11 mouse cellular contexts compared by ENCODE assay signal in genomic region chr11:101981850-101982249, GRCm38 (mm10). TPM values are rescaled to one million over a fixed set of nuclear protein-coding genes. Genes with fewer than 3 reads are reported as not detected.
DNase-seq lines count a peak whose midpoint lies in the region; ATAC-seq lines count a peak whose summit lies in the region.
"Had no signal": no experiment of that assay in that cellular context is flagged by ENCODE, and none has a peak within 500 bp of the region (broad histone marks: within the 10 kb centered on the region; RNA-seq: fewer than 3 reads in every experiment).

No protein-coding gene starts in this region.

- H3K27me3 ChIP-seq in heart, embryonic 16.5 days (ENCODE audit: control insufficient read depth, insufficient read depth, low read length): no peaks in the 10 kb centered on the region
- H3K27me3 ChIP-seq in hindbrain, embryonic 12.5 days: 0 out of 2 replicates have a peak, but pooled peaks cover 9% of the 10 kb centered on the region

- H3K4me2 ChIP-seq in heart, embryonic 16.5 days (ENCODE audit: low read depth, low read length): peak overlapping the region; percentile 94
- no peak overlapping the region for H3K4me2 ChIP-seq in hindbrain, embryonic 12.5 days (replicated peaks)
- H3K4me2 ChIP-seq: limb, embryonic 15.5 days; neural tube, embryonic 13.5 days had no signal

- ATAC-seq in heart, embryonic 16.5 days (replicated peaks; ENCODE audit: extremely low read depth, insufficient read depth, low FRiP score): no peak
- ATAC-seq in hindbrain, embryonic 12.5 days (ENCODE audit: low FRiP score): no peak

- H3K27ac ChIP-seq in brown adipose tissue, adult 24 weeks (replicated peaks; ENCODE audit: low read depth, low read length): peak overlapping the region; percentile 94
- no peak overlapping the region; the same call in 1 of the 2 replicates for H3K27ac ChIP-seq in heart, embryonic 16.5 days (ENCODE audit: low read length)
- H3K27ac ChIP-seq in hindbrain, embryonic 12.5 days: no peak overlapping the region
- H3K27ac ChIP-seq: limb, embryonic 15.5 days; neural tube, embryonic 13.5 days had no signal

- peaks cover 3% of the 10 kb centered on the region for H3K4me1 ChIP-seq in brown adipose tissue, adult 24 weeks (ENCODE audit: control insufficient read depth, insufficient read depth, insufficient read length, low read length)
- peaks cover 33% of the 10 kb centered on the region for H3K4me1 ChIP-seq in heart, embryonic 16.5 days (ENCODE audit: control insufficient read depth, insufficient read depth, low read length)
- peaks cover 22% of the 10 kb centered on the region for H3K4me1 ChIP-seq in hindbrain, embryonic 12.5 days

- H3K36me3 ChIP-seq in heart, embryonic 16.5 days (ENCODE audit: control insufficient read depth, insufficient read depth): peaks cover 16% of the 10 kb centered on the region
- H3K36me3 ChIP-seq in hindbrain, embryonic 12.5 days: no peaks in the 10 kb centered on the region

- DNase-seq in heart, adult 11 months: peak; percentile 98
- no peak for DNase-seq in heart, postnatal 4 days
- peak; percentile 39 for DNase-seq in lung, postnatal 14 days
- no peak for DNase-seq in layer of hippocampus, postnatal 10 days (ENCODE audit: low spot score in 2 of 2)
- DNase-seq in thymus, adult 18-20 months: no peak

- no peak overlapping the region for H3K9ac ChIP-seq in heart, embryonic 16.5 days (ENCODE audit: low read length)
- H3K9ac ChIP-seq in hindbrain, embryonic 12.5 days: no peak overlapping the region
- H3K9ac ChIP-seq: limb, embryonic 15.5 days; neural tube, embryonic 13.5 days had no signal

- no peaks in the 10 kb centered on the region for H3K9me3 ChIP-seq in heart, embryonic 16.5 days (replicated peaks; ENCODE audit: control insufficient read depth, low read length)
- no peaks in the 10 kb centered on the region for H3K9me3 ChIP-seq in hindbrain, embryonic 12.5 days (replicated peaks)
- H3K9me3 ChIP-seq: limb, embryonic 15.5 days; neural tube, embryonic 13.5 days had no signal

- 47% methylated on average over 12 of the region's 12 CpGs for WGBS in heart, embryonic 16.5 days
- 79% methylated on average over 12 of the region's 12 CpGs for WGBS in hindbrain, embryonic 12.5 days

- H3K4me3 ChIP-seq in brown adipose tissue, adult 24 weeks (ENCODE audit: insufficient read depth, low read depth, low read length): peak overlapping the region; percentile 60
- no peak overlapping the region for H3K4me3 ChIP-seq in heart, embryonic 16.5 days (ENCODE audit: low read length)
- no peak overlapping the region for H3K4me3 ChIP-seq in hindbrain, embryonic 12.5 days
- H3K4me3 ChIP-seq: limb, embryonic 15.5 days; neural tube, embryonic 13.5 days had no signal

RNA-seq across cellular contexts. Expression of gene Cfap97d1, which starts 2.2 kb away (rescaled TPM):
- total RNA-seq in heart, postnatal 4 days (2021): not detected
- polyA plus RNA-seq in brown adipose tissue, adult 24 weeks (2012; ENCODE audit: insufficient read depth, insufficient read length, missing spikeins): not detected in 2 replicates
- polyA plus RNA-seq in heart, embryonic 16.5 days (2015; fragmentation: Nextera tagmentation; extraction: Ambion mirVana): not detected in 2 replicates
- total RNA-seq in layer of hippocampus, postnatal 10 days (2021): not detected
- not detected in 2 replicates for polyA plus RNA-seq in hindbrain, embryonic 12.5 days (2016; fragmentation: Nextera tagmentation; extraction: Ambion mirVana)
- polyA plus RNA-seq: limb, embryonic 15.5 days; neural tube, embryonic 13.5 days; stomach, embryonic 16.5 days had no signal

RNA-seq across cellular contexts. Expression of gene Dusp3, which starts 5.0 kb away (rescaled TPM):
- total RNA-seq in heart, postnatal 4 days (2021): 100 to 1,000 TPM; 149 to 162 TPM
- polyA plus RNA-seq in brown adipose tissue, adult 24 weeks (2012; ENCODE audit: insufficient read depth, insufficient read length, missing spikeins): 66.5 and 75.1 TPM in 2 replicates
- 57.3 and 58.8 TPM in 2 replicates for polyA plus RNA-seq in heart, embryonic 16.5 days (2015; fragmentation: Nextera tagmentation; extraction: Ambion mirVana)
- total RNA-seq in layer of hippocampus, postnatal 10 days (2021): 100 to 1,000 TPM; 121 to 127 TPM
- polyA plus RNA-seq in hindbrain, embryonic 12.5 days (2016; fragmentation: Nextera tagmentation; extraction: Ambion mirVana): 11.4 and 12.9 TPM in 2 replicates

RNA-seq across cellular contexts. Expression of gene Sost, which starts 15.0 kb away (rescaled TPM):
- 1 to 10 TPM; 7.5 to 8.2 TPM for total RNA-seq in heart, postnatal 4 days (2021)
- polyA plus RNA-seq in brown adipose tissue, adult 24 weeks (2012; ENCODE audit: insufficient read depth, insufficient read length, missing spikeins): not detected in 2 replicates
- polyA plus RNA-seq in heart, embryonic 16.5 days (2015; fragmentation: Nextera tagmentation; extraction: Ambion mirVana): 2.3 and 2.4 TPM in 2 replicates
- total RNA-seq in layer of hippocampus, postnatal 10 days (2021): under 1 TPM in 1 of 2 experiments, not detected in 1; 0.23 TPM
- 0.46 and 0.79 TPM in 2 replicates for polyA plus RNA-seq in hindbrain, embryonic 12.5 days (2016; fragmentation: Nextera tagmentation; extraction: Ambion mirVana)
- polyA plus RNA-seq: stomach, embryonic 16.5 days had no signal

RNA-seq across cellular contexts. Expression of gene Mpp3, which starts 46.4 kb away (rescaled TPM):
- total RNA-seq in heart, postnatal 4 days (2021): 1 to 10 TPM; 6.2 to 7.4 TPM
- 0.54 and 0.87 TPM in 2 replicates for polyA plus RNA-seq in brown adipose tissue, adult 24 weeks (2012; ENCODE audit: insufficient read depth, insufficient read length, missing spikeins)
- polyA plus RNA-seq in heart, embryonic 16.5 days (2015; fragmentation: Nextera tagmentation; extraction: Ambion mirVana): 4.2 and 4.9 TPM in 2 replicates
- 10 to 100 TPM; 70.1 to 79.5 TPM for total RNA-seq in layer of hippocampus, postnatal 10 days (2021)
- polyA plus RNA-seq in hindbrain, embryonic 12.5 days (2016; fragmentation: Nextera tagmentation; extraction: Ambion mirVana): 35.6 and 36.2 TPM in 2 replicates

RNA-seq across cellular contexts. Expression of gene Cd300lg, which starts 59.5 kb away (rescaled TPM):
- 10 to 100 TPM; 32.3 to 36.2 TPM for total RNA-seq in heart, postnatal 4 days (2021)
- 37.7 and 46.4 TPM in 2 replicates for polyA plus RNA-seq in brown adipose tissue, adult 24 weeks (2012; ENCODE audit: insufficient read depth, insufficient read length, missing spikeins)
- polyA plus RNA-seq in heart, embryonic 16.5 days (2015; fragmentation: Nextera tagmentation; extraction: Ambion mirVana): 11.6 TPM in 2 replicates
- total RNA-seq in layer of hippocampus, postnatal 10 days (2021): under 1 TPM in 1 of 2 experiments, not detected in 1; 0.14 TPM
- polyA plus RNA-seq in hindbrain, embryonic 12.5 days (2016; fragmentation: Nextera tagmentation; extraction: Ambion mirVana): 0.12 and 0.43 TPM in 2 replicates

Comparison
In these comparisons a context has a peak if more than half of its experiments do, and no peak if none do; other contexts are left out.
1. DNase-seq: peak in heart, adult 11 months (single experiment) and lung, postnatal 14 days (single experiment); none in heart, postnatal 4 days (single experiment), layer of hippocampus, postnatal 10 days (0 of 2) and thymus, adult 18-20 months (0 of 2).